Mouse (Mus musculus): Measurements from ENCODE around the gene Syt1. TPM values are rescaled to one million over a fixed set of nuclear protein-coding genes. Genes with fewer than 3 reads are reported as not detected.

Gene Syt1
- polyA plus RNA-seq, 1 experiment, result 0.67 TPM

DNA sequence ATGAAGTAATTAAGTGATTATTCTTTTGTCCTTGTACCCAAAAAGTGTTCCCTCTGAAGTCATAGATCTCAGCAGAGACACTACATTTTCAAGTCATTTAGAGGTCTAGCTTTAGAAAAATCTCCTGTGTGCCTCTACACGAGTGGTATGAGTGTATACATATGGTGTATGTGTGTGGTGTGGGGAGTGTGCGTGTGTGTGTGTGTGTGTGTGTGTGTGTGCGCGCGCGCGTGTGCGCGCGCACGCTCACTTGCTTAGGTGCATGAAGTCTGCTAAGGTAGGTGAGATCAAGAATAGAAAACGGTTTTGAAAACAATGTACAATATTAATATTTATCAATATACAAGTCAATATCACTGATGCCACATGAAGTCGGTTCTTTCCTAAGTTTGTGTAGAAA, 2.3 kb downstream of the Syt1 start:
- H3K36me3 ChIP-seq (ENCODE audit: control insufficient read depth, insufficient read depth, low read length), result no peaks in the 10 kb centered on the region
- 92% methylated on average over 13 of the region's 13 CpGs for WGBS
- H3K4me1 ChIP-seq (ENCODE audit: control insufficient read depth, insufficient read depth, insufficient read length, low read length), result no peaks in the 10 kb centered on the region; the same call in 1 of the 2 replicates
- no peak overlapping the region for H3K4me3 ChIP-seq (ENCODE audit: low read depth, low read length)
- no peak overlapping the region for H3K27ac ChIP-seq (ENCODE audit: insufficient read depth, low read depth, low read length)
- peaks cover 5% of the 10 kb centered on the region; the same call in 1 of the 2 replicates for H3K27me3 ChIP-seq (ENCODE audit: control insufficient read depth, insufficient read depth, low read length)
- TF ChIP-seq CTCF (IDR thresholded peaks at IDR 0.05; ENCODE audit: extremely low read depth, insufficient read length, insufficient replicate concordance, low read depth, low read length) (no peak), POLR2A (IDR thresholded peaks at IDR 0.05; ENCODE audit: low read depth, low read length) (no peak)

DNA sequence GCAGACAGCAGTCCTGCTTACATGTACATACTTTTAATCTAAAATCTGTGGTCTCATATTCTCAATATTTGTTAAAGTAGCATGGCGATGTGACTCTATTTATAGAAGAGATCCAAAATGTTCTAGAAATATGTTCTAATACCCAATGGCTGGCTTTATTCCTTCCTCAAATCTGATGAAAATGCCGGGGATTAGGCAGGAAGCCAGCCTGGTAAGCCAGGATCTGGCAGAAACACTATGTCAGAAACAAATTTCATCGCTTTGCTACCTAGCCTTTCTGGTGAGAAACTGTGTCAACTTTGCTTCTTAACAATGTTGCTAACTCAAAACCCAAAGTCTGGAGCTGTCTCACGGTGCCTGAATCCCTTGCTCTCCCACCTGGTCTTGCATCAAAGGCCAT, 7.3 kb downstream of the Syt1 start:
- 75% methylated on average over 4 of the region's 4 CpGs for WGBS
- no peaks in the 10 kb centered on the region for H3K27me3 ChIP-seq (ENCODE audit: control insufficient read depth, insufficient read depth, low read length)
- no peak for TF ChIP-seq CTCF (IDR thresholded peaks at IDR 0.05; ENCODE audit: extremely low read depth, insufficient read length, insufficient replicate concordance, low read depth, low read length)
- no peaks in the 10 kb centered on the region for H3K4me1 ChIP-seq (ENCODE audit: control insufficient read depth, insufficient read depth, insufficient read length, low read length)
- no peak overlapping the region for H3K27ac ChIP-seq (ENCODE audit: insufficient read depth, low read depth, low read length)
- H3K36me3 ChIP-seq (ENCODE audit: control insufficient read depth, insufficient read depth, low read length), result no peaks in the 10 kb centered on the region
- no peak overlapping the region for H3K4me3 ChIP-seq (ENCODE audit: low read depth, low read length)

DNA sequence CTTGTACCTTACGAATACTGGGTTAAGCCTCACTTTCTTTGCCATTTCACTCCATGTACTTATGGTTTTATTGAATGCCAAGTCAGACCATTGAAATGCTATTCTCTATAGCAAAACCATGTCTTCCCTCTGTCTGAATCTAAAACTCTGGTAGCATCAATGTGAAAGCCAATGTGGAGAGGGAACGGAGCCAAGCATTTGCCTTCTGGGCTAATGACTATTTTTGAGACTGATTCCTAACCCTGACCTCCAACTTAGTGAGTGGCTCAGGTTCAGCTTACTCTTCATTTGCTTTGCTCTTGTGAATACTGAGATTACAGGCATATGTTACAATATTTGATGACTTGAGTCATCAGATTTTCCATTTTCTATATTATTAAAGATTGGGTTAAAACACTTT, 23.5 kb downstream of the Syt1 start:
- Histone ChIP-seq H3K27me3 (ENCODE audit: control insufficient read depth, insufficient read depth, low read length) (no peaks in the 10 kb centered on the region), H3K27ac (ENCODE audit: insufficient read depth, low read depth, low read length) (no peak overlapping the region), H3K4me3 (ENCODE audit: low read depth, low read length) (no peak overlapping the region), H3K36me3 (ENCODE audit: control insufficient read depth, insufficient read depth, low read length) (no peaks in the 10 kb centered on the region), H3K4me1 (ENCODE audit: control insufficient read depth, insufficient read depth, insufficient read length, low read length) (no peaks in the 10 kb centered on the region)
- TF ChIP-seq POLR2A (IDR thresholded peaks at IDR 0.05; ENCODE audit: low read depth, low read length) (no peak), CTCF (IDR thresholded peaks at IDR 0.05; ENCODE audit: extremely low read depth, insufficient read length, insufficient replicate concordance, low read depth, low read length) (no peak)
- WGBS, result 92% methylated on average over 2 of the region's 2 CpGs

DNA sequence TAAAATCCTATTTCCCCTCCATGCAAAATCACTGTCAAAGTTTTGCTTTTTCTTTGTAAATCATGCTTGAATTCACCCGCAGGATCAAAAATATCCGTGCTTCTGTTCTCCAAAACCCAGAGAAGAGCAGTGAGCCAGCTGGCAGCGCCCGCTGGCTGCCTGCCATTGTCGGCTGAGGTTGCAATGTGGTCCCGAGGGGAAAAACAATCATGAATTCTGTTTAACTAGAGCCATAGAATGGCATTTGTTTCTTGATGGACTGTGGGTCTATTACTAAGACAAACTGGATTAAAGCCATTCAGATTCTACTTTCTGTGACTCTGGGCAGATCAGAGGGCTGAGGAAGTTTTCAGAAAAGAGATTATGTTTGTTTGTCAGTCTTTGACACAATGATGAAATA, 31.1 kb downstream of the Syt1 start:
- Histone ChIP-seq H3K4me3 (ENCODE audit: low read depth, low read length) (no peak overlapping the region), H3K27me3 (ENCODE audit: control insufficient read depth, insufficient read depth, low read length) (no peaks in the 10 kb centered on the region), H3K27ac (ENCODE audit: insufficient read depth, low read depth, low read length) (no peak overlapping the region), H3K4me1 (ENCODE audit: control insufficient read depth, insufficient read depth, insufficient read length, low read length) (no peaks in the 10 kb centered on the region), H3K36me3 (ENCODE audit: control insufficient read depth, insufficient read depth, low read length) (no peaks in the 10 kb centered on the region)
- no peak for TF ChIP-seq POLR2A (IDR thresholded peaks at IDR 0.05; ENCODE audit: low read depth, low read length)
- no peak for TF ChIP-seq CTCF (IDR thresholded peaks at IDR 0.05; ENCODE audit: extremely low read depth, insufficient read length, insufficient replicate concordance, low read depth, low read length)
- WGBS, result 67% methylated on average over 6 of the region's 6 CpGs

DNA sequence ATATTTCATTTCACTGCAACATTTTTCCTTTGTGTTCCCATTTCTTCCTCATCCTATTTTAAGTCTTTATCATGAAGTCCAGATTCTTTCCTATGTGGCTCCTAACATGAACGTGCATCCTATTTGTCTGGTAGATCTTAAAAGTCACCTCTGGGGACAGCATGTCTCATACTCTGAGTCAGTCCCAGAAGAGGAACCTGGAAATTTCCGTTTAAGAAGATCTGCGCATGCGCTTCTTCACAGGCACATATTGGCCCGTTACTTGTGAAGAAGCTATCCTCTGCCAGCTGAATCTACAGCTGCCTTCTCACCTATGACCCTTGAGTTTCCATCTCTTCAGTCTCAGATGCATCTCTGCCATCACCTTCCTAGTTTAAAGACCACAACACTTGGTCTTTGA, 55.8 kb downstream of the Syt1 start:
- Histone ChIP-seq H3K4me1 (ENCODE audit: control insufficient read depth, insufficient read depth, insufficient read length, low read length) (no peaks in the 10 kb centered on the region), H3K27ac (ENCODE audit: insufficient read depth, low read depth, low read length) (no peak overlapping the region), H3K27me3 (ENCODE audit: control insufficient read depth, insufficient read depth, low read length) (no peaks in the 10 kb centered on the region), H3K4me3 (ENCODE audit: low read depth, low read length) (no peak overlapping the region), H3K36me3 (ENCODE audit: control insufficient read depth, insufficient read depth, low read length) (no peaks in the 10 kb centered on the region)
- WGBS, result 89% methylated on average over 5 of the region's 5 CpGs
- TF ChIP-seq POLR2A (IDR thresholded peaks at IDR 0.05; ENCODE audit: low read depth, low read length) (no peak), CTCF (IDR thresholded peaks at IDR 0.05; ENCODE audit: extremely low read depth, insufficient read length, insufficient replicate concordance, low read depth, low read length) (no peak)

DNA sequence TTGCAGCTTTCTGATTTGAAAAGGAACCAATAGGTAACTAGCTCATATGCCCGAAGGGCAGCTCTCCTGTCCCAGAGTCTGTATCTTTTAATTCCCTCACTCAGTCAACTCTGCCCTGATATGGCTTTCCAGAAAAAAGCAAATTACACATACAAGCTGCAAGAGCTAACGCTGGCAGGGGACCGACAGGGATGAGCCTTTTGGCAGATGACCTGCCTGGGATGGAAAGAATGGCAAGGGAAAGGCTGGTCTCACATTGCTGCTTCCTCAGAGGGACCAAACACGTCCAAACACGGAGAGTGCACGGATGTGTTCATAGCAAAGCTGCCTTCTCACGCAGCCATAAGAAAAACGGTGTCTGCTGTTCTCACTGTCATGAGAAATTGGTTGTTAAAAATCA, 58.6 kb downstream of the Syt1 start:
- Histone ChIP-seq H3K4me3 (ENCODE audit: low read depth, low read length) (no peak overlapping the region), H3K27ac (ENCODE audit: insufficient read depth, low read depth, low read length) (no peak overlapping the region), H3K4me1 (ENCODE audit: control insufficient read depth, insufficient read depth, insufficient read length, low read length) (no peaks in the 10 kb centered on the region), H3K36me3 (ENCODE audit: control insufficient read depth, insufficient read depth, low read length) (no peaks in the 10 kb centered on the region), H3K27me3 (ENCODE audit: control insufficient read depth, insufficient read depth, low read length) (no peaks in the 10 kb centered on the region)
- 84% methylated on average over 8 of the region's 8 CpGs for WGBS
- no peak for TF ChIP-seq POLR2A (IDR thresholded peaks at IDR 0.05; ENCODE audit: low read depth, low read length)
- no peak for TF ChIP-seq CTCF (IDR thresholded peaks at IDR 0.05; ENCODE audit: extremely low read depth, insufficient read length, insufficient replicate concordance, low read depth, low read length)

DNA sequence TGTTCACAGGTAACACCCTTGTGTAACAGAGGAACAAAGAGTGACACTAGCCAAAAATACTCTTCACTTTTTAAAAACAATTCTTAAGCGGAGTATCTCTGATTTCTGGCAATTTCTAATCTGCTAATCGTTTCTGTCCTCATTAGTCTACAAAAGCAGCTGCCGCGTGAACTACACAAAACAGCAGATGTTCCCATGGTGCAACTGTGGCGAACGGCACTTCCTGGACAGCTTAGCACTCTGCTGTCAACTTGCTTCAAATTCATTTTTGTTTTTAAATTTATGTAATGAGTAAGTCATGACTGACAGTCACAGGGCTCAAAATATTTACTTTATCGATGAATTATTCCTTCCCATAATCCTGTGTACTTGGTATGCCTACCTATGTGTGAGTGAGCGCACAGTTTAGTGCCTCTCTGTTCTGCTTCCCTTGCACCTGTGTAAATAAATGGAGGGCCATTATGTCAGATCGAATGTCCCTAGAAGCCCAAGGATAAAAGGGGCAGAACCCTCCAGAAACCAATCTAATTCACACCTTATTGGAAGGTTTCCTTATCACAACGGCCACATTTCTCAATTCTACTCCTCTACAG, 73.8 kb downstream of the Syt1 start:
- Histone ChIP-seq H3K36me3 (ENCODE audit: control insufficient read depth, insufficient read depth, low read length) (no peaks in the 10 kb centered on the region), H3K4me3 (ENCODE audit: low read depth, low read length) (no peak overlapping the region), H3K27me3 (ENCODE audit: control insufficient read depth, insufficient read depth, low read length) (no peaks in the 10 kb centered on the region), H3K27ac (ENCODE audit: insufficient read depth, low read depth, low read length) (no peak overlapping the region), H3K4me1 (ENCODE audit: control insufficient read depth, insufficient read depth, insufficient read length, low read length) (no peaks in the 10 kb centered on the region)
- TF ChIP-seq CTCF (IDR thresholded peaks at IDR 0.05; ENCODE audit: extremely low read depth, insufficient read length, insufficient replicate concordance, low read depth, low read length), result no peak
- TF ChIP-seq POLR2A (IDR thresholded peaks at IDR 0.05; ENCODE audit: low read depth, low read length), result no peak
- WGBS, result 74% methylated on average over 10 of the region's 10 CpGs
